Mouse (Mus musculus): ENCODE data around the gene Eef2kmt. TPM values are rescaled to one million over a fixed set of nuclear protein-coding genes. Genes with fewer than 3 reads are reported as not detected.

Gene Eef2kmt
- polyA plus RNA-seq, 1 experiment = 3.8 TPM

- TF ChIP-seq GATA1 (IDR thresholded peaks at IDR 0.05; ENCODE audit: low read length) = no peak
These were observed 60.7 kb downstream of the Eef2kmt start for GRCm38 (mm10) chr16:5195080-5195479.

Other genes with a start within 250 kb of the Eef2kmt start
- gene Smim22, start 248.7 kb downstream of the Eef2kmt start, polyA plus RNA-seq (2012) = not detected in 2 replicates
- 17.5 and 28.8 TPM in 2 replicates for gene Rogdi, start 242.4 kb downstream of the Eef2kmt start, polyA plus RNA-seq (2012)
- gene Glyr1, start 206.1 kb downstream of the Eef2kmt start, polyA plus RNA-seq (2012) = 17.1 and 26.7 TPM in 2 replicates
- gene Ubn1, start 205.9 kb downstream of the Eef2kmt start, polyA plus RNA-seq (2012) = 15.6 and 16.6 TPM in 2 replicates
- not detected in 2 replicates for gene Ppl, start 123.6 kb downstream of the Eef2kmt start, polyA plus RNA-seq (2012)
- gene Sec14l5, start 108.9 kb downstream of the Eef2kmt start, polyA plus RNA-seq (2012) = not detected in 2 replicates
- gene Nagpa, start 52.0 kb downstream of the Eef2kmt start, polyA plus RNA-seq (2012) = 22.6 and 25.4 TPM in 2 replicates
- gene AU021092, start 33.7 kb downstream of the Eef2kmt start, polyA plus RNA-seq (2012) = not detected in 2 replicates
- gene Alg1, start 22.4 kb downstream of the Eef2kmt start, polyA plus RNA-seq (2012) = 4.3 and 9.2 TPM in 2 replicates

Measured in G1E-ER4 (cell line).